Mouse (Mus musculus): Measurements from ENCODE around the gene Samd15. TPM values are rescaled to one million over a fixed set of nuclear protein-coding genes. Genes with fewer than 3 reads are reported as not detected.

Samd15 gene
- 3.3 TPM for polyA plus RNA-seq (2017; shearing (Covaris generic))

GRCm38 (mm10) chr12:87199206-87199972, at the start of gene Samd15:
Gene Samd15 (plus strand): TSS chr12:87199723.

GRCm38 (mm10) chr12:87199973-87200586, 557 bp downstream of the Samd15 start, which contains the start of gene Tmed8:
Gene Tmed8 (minus strand): TSS chr12:87200454.

DNA sequence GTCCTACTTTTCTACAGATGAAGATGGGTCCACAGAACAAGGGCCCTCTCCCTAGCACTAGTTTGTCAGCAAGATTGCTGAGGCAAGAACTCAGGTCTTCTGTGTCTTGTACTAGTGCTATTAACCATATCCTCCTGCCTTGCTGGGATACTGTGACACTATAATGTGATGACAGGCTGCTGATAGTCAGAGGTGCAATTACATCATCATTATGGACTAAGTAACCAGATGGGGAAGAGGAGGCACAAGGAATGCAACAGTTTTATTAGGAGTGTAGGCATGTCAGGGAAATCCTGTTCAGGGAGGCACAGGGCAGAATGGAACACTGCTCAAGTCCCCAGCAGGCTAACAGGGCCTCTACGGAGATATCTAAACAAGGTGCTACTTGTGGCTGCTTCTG, 39.1 kb downstream of the Samd15 start, which contains the start of gene Noxred1:
Noxred1 (minus strand) TSS at position 101 of the 400 bp plus-strand sequence.

Other genes with a start within 250 kb of the Samd15 start
- gene Zdhhc22, start 209.3 kb upstream of the Samd15 start, polyA plus RNA-seq (2017; shearing (Covaris generic)): 0.13 TPM
- 2.1 TPM for gene Tmem63c, start 178.4 kb upstream of the Samd15 start, polyA plus RNA-seq (2017; shearing (Covaris generic))
- gene Ngb, start 97.2 kb upstream of the Samd15 start, polyA plus RNA-seq (2017; shearing (Covaris generic)): not detected
- gene Gstz1, start 52.6 kb upstream of the Samd15 start, polyA plus RNA-seq (2017; shearing (Covaris generic)): 14.0 TPM
- gene Pomt2, start 51.8 kb upstream of the Samd15 start, polyA plus RNA-seq (2017; shearing (Covaris generic)): 6.8 TPM
- gene Tmed8, start 731 bp downstream of the Samd15 start, polyA plus RNA-seq (2017; shearing (Covaris generic)): 7.9 TPM
- 1.3 TPM for gene Noxred1, start 39.0 kb downstream of the Samd15 start, polyA plus RNA-seq (2017; shearing (Covaris generic))
- 43.5 TPM for gene Vipas39, start 66.5 kb downstream of the Samd15 start, polyA plus RNA-seq (2017; shearing (Covaris generic))
- gene Ahsa1, start 66.8 kb downstream of the Samd15 start, polyA plus RNA-seq (2017; shearing (Covaris generic)): 183 TPM
- gene Ism2, start 100.0 kb downstream of the Samd15 start, polyA plus RNA-seq (2017; shearing (Covaris generic)): not detected
- gene Sptlc2, start 188.6 kb downstream of the Samd15 start, polyA plus RNA-seq (2017; shearing (Covaris generic)): 133 TPM
- gene Slirp, start 244.2 kb downstream of the Samd15 start, polyA plus RNA-seq (2017; shearing (Covaris generic)): 78.4 TPM
- gene Alkbh1, start 244.3 kb downstream of the Samd15 start, polyA plus RNA-seq (2017; shearing (Covaris generic)): 84.3 TPM